Mouse (Mus musculus): ENCODE data around the gene Zfp715. TPM values are rescaled to one million over a fixed set of nuclear protein-coding genes. Genes with fewer than 3 reads are reported as not detected.
"Not testable (repeated sequence)": the region's sequence is repeated elsewhere in the genome, so short reads cannot be mapped to it uniquely, and the experiment has no call there.

Gene Zfp715
- polyA plus RNA-seq, 1 experiment: 4.6 TPM

DNA sequence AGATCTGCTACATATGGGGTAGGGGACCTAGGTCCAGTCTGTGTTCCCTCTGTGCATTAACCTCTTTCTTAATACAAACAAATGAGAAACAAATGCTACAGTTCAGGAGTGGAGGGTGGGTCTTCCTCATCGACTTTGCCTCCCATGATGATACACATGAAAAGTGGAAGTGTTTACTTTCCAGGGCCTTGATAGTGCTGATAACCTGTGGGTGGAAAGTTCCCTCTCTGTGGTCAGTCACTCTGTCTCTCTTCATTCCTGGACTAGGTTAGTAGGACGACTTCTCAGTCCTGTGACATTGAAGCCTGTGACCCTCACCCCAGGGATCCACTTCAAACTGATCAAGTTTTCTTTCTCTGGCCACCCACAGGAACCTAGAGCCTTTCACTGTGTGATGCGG, 38.1 kb upstream of the Zfp715 start, which contains the start of gene Siglecf:
TSS of gene Siglecf (plus strand) at position 188 of the 400 bp plus-strand sequence.
- Histone ChIP-seq H3K4me1 (ENCODE audit: control insufficient read depth, insufficient read depth, low read length) (no peaks in the 10 kb centered on the region), H3K4me3 (ENCODE audit: insufficient read depth, low read depth, low read length) (no peak within 1 kb of the TSS), H3K36me3 (ENCODE audit: control insufficient read depth, insufficient read depth, low read length) (no peaks in the 10 kb centered on the region), H3K27me3 (replicated peaks; ENCODE audit: control insufficient read depth, insufficient read depth, low read length) (no peaks in the 10 kb centered on the region; the same call in 1 of the 2 replicates), H3K27ac (ENCODE audit: insufficient read depth, low read depth, low read length) (no peak within 1 kb of the TSS)
- DNase-seq: no peak
- no peak for TF ChIP-seq POLR2A (IDR thresholded peaks at IDR 0.05; ENCODE audit: low read depth, low read length)
- TF ChIP-seq CTCF (conservative IDR thresholded peaks at IDR 0.05; ENCODE audit: insufficient read depth, insufficient read length, low read depth, low read length): no peak
- WGBS: 70% methylated on average over 3 of the region's 3 CpGs

DNA sequence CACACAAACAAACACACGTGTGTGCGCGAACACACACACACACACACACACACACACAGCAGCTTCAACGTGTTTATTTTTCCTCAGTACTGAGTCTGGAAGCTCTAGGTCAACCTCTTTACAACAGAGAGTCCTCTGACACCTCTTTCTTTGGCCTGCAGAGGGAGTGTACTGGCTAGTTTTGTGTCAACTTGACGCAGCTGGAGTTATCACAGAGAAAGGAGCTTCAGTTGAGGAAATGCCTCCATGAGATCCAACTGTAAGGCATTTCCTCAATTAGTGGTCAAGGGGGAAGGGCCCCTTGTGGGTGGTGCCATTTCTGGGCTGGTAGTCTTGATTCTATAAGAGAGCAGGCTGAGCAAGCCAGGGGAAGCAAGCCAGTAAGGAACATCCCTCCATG, 36.5 kb upstream of the Zfp715 start:
- WGBS: 71% methylated on average over 5 of the region's 5 CpGs
- H3K27me3 ChIP-seq (replicated peaks; ENCODE audit: control insufficient read depth, insufficient read depth, low read length); H3K4me3 ChIP-seq (ENCODE audit: insufficient read depth, low read depth, low read length); H3K36me3 ChIP-seq (ENCODE audit: control insufficient read depth, insufficient read depth, low read length); H3K27ac ChIP-seq (ENCODE audit: insufficient read depth, low read depth, low read length); H3K4me1 ChIP-seq (ENCODE audit: control insufficient read depth, insufficient read depth, low read length): not testable (repeated sequence)
- peak; percentile 36 for DNase-seq

DNA sequence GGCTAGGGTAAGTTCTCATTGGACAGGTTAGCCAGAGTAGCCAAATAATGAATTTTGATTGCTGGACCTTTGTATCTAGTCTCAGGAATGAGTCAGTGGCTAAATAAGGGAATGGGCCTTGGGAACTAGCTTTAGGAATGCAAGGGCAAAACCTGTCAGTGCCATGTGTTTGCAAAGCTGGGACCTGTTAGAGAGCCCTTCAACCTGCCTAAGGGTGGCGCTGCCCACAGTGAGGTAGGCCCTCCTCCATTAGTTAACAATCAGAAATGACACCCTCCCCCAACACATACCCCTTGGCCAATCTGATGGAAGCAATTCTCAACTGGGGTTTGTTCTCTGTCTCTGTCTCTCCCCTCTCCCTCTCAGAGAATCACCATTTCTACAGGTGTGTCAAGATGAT, 33.5 kb upstream of the Zfp715 start:
- TF ChIP-seq POLR2A (IDR thresholded peaks at IDR 0.05; ENCODE audit: low read depth, low read length) (no peak), CTCF (conservative IDR thresholded peaks at IDR 0.05; ENCODE audit: insufficient read depth, insufficient read length, low read depth, low read length) (no peak)
- H3K27ac ChIP-seq (ENCODE audit: insufficient read depth, low read depth, low read length): no peak overlapping the region
- no peak overlapping the region for H3K4me3 ChIP-seq (ENCODE audit: insufficient read depth, low read depth, low read length)
- H3K4me1 ChIP-seq (ENCODE audit: control insufficient read depth, insufficient read depth, low read length): no peaks in the 10 kb centered on the region
- no peaks in the 10 kb centered on the region for H3K27me3 ChIP-seq (replicated peaks; ENCODE audit: control insufficient read depth, insufficient read depth, low read length)
- 86% methylated on average over 1 of the region's 1 CpGs for WGBS
- DNase-seq: no peak
- no peaks in the 10 kb centered on the region for H3K36me3 ChIP-seq (ENCODE audit: control insufficient read depth, insufficient read depth, low read length)

DNA sequence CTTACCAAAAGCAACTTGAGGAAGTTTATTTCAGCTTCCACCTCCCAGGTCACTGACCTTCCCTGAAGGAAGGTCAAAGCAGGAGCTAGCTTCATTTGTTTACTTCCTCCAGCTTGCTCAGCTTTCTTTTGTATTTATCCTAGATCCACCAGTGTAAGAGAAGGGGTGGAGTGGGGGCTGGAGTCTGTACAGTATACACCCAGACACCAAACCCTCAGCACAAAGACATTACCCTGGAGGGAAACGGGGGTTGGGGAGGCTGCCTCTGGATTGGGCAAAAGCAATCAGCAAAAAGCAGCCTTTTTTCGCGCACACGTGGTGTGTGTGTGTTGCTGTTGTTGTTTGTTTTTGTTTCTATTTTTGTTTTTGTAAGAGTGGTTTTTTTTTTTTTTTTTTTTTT, 33.1 kb upstream of the Zfp715 start:
- H3K27ac ChIP-seq (ENCODE audit: insufficient read depth, low read depth, low read length): no peak overlapping the region
- 80% methylated on average over 4 of the region's 4 CpGs for WGBS
- no peaks in the 10 kb centered on the region for H3K27me3 ChIP-seq (replicated peaks; ENCODE audit: control insufficient read depth, insufficient read depth, low read length)
- TF ChIP-seq CTCF (conservative IDR thresholded peaks at IDR 0.05; ENCODE audit: insufficient read depth, insufficient read length, low read depth, low read length) (no peak), POLR2A (IDR thresholded peaks at IDR 0.05; ENCODE audit: low read depth, low read length) (no peak)
- no peaks in the 10 kb centered on the region for H3K4me1 ChIP-seq (ENCODE audit: control insufficient read depth, insufficient read depth, low read length)
- DNase-seq: no peak
- H3K4me3 ChIP-seq (ENCODE audit: insufficient read depth, low read depth, low read length): no peak overlapping the region
- no peaks in the 10 kb centered on the region for H3K36me3 ChIP-seq (ENCODE audit: control insufficient read depth, insufficient read depth, low read length)

DNA sequence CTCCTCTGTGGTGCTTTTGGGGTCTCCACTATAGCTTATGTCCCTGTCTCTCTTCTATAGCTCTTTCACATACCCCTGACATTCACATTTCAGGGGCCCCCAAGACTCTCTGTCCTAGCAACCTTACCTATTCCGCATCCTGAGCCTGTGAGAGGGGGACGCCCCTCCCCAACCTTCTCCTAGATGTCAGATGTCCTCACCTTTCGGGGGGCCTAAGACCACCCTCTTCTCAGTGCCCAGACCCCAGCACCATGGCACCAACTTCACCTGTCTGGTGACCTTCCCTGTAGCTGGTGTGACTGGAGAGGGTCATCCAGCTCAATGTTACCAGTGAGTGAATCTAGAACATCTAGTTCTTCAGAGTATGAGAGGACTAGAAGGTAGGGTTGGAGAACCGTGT, 31.4 kb upstream of the Zfp715 start:
- no peak for DNase-seq
- H3K27ac ChIP-seq (ENCODE audit: insufficient read depth, low read depth, low read length): no peak overlapping the region
- no peaks in the 10 kb centered on the region for H3K4me1 ChIP-seq (ENCODE audit: control insufficient read depth, insufficient read depth, low read length)
- TF ChIP-seq CTCF (conservative IDR thresholded peaks at IDR 0.05; ENCODE audit: insufficient read depth, insufficient read length, low read depth, low read length) (no peak), POLR2A (IDR thresholded peaks at IDR 0.05; ENCODE audit: low read depth, low read length) (no peak)
- H3K4me3 ChIP-seq (ENCODE audit: insufficient read depth, low read depth, low read length): no peak overlapping the region
- no peaks in the 10 kb centered on the region for H3K36me3 ChIP-seq (ENCODE audit: control insufficient read depth, insufficient read depth, low read length)
- WGBS: 84% methylated on average over 4 of the region's 4 CpGs
- H3K27me3 ChIP-seq (replicated peaks; ENCODE audit: control insufficient read depth, insufficient read depth, low read length): no peaks in the 10 kb centered on the region

DNA sequence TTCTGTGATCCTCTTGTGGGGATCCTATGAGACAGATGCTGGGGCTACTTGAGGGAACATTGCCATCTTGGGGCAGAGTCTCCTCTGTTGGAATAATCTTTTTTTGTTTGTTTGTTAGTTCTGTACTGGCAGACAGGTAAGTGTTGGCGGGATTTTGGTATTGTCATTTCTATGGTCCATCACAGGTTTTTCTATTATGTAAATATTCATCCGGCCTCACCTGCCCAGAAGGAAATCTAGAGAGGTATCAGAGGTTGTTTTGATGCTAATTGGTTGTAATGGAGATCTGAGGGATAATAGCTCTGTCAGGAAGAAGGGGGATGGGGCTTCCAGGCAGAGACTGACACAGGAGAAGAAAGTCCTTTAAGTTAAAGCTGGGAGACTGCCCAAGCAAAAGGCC, 30.9 kb upstream of the Zfp715 start:
- H3K27ac ChIP-seq (ENCODE audit: insufficient read depth, low read depth, low read length): no peak overlapping the region
- no peaks in the 10 kb centered on the region for H3K27me3 ChIP-seq (replicated peaks; ENCODE audit: control insufficient read depth, insufficient read depth, low read length)
- no peak for DNase-seq
- WGBS: 87% methylated on average over 2 of the region's 2 CpGs
- no peak for TF ChIP-seq CTCF (conservative IDR thresholded peaks at IDR 0.05; ENCODE audit: insufficient read depth, insufficient read length, low read depth, low read length)
- no peak for TF ChIP-seq POLR2A (IDR thresholded peaks at IDR 0.05; ENCODE audit: low read depth, low read length)
- H3K4me3 ChIP-seq (ENCODE audit: insufficient read depth, low read depth, low read length): no peak overlapping the region
- H3K4me1 ChIP-seq (ENCODE audit: control insufficient read depth, insufficient read depth, low read length): no peaks in the 10 kb centered on the region
- H3K36me3 ChIP-seq (ENCODE audit: control insufficient read depth, insufficient read depth, low read length): no peaks in the 10 kb centered on the region

DNA sequence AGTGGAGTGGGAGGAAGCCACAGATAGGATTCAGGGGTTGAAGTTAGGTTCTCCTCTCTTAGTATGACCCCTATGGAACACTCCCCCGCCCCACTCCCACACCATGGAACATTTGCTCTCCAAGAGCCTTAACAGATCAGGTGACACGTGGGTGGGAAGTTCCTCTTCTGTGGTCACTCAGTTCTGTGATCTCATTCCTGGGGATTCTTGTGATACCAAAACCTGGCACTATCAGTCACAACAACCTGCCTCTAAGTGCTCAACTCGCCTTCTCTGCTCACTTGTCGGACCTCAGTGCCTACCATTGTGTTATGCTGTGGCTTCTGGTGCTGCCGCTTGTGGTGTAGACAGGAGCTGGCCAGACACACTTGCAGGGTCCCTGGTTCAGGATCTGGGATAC, 30.1 kb upstream of the Zfp715 start:
- Histone ChIP-seq H3K27ac (ENCODE audit: insufficient read depth, low read depth, low read length) (no peak overlapping the region), H3K4me3 (ENCODE audit: insufficient read depth, low read depth, low read length) (no peak overlapping the region), H3K4me1 (ENCODE audit: control insufficient read depth, insufficient read depth, low read length) (no peaks in the 10 kb centered on the region), H3K36me3 (ENCODE audit: control insufficient read depth, insufficient read depth, low read length) (no peaks in the 10 kb centered on the region), H3K27me3 (replicated peaks; ENCODE audit: control insufficient read depth, insufficient read depth, low read length) (no peaks in the 10 kb centered on the region)
- WGBS: 43% methylated on average over 5 of the region's 5 CpGs
- DNase-seq: no peak
- TF ChIP-seq POLR2A (IDR thresholded peaks at IDR 0.05; ENCODE audit: low read depth, low read length) (no peak), CTCF (conservative IDR thresholded peaks at IDR 0.05; ENCODE audit: insufficient read depth, insufficient read length, low read depth, low read length) (no peak)

DNA sequence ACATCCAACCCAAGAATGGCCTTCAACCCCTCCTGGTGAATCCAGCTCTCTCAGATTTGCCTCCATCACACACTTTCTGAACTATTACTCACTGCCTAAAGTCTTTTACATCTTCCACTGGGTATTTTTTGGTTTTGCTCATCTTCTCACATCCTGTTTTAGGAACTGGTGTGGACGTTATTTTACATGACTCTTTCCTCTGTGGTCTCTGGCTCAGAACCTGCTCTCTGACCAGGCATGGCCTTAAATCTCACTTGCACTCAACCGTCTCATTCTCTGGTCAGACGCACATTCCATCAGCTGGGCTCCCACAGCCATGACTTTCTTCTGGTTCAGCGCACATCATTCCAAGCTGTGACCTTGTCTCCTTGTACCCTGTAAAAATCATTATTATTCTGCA, 27.7 kb upstream of the Zfp715 start:
- 35% methylated on average over 4 of the region's 4 CpGs for WGBS
- Histone ChIP-seq H3K4me1 (ENCODE audit: control insufficient read depth, insufficient read depth, low read length) (no peaks in the 10 kb centered on the region), H3K4me3 (ENCODE audit: insufficient read depth, low read depth, low read length) (no peak overlapping the region), H3K27ac (ENCODE audit: insufficient read depth, low read depth, low read length) (no peak overlapping the region), H3K27me3 (replicated peaks; ENCODE audit: control insufficient read depth, insufficient read depth, low read length) (no peaks in the 10 kb centered on the region), H3K36me3 (ENCODE audit: control insufficient read depth, insufficient read depth, low read length) (no peaks in the 10 kb centered on the region)
- DNase-seq: no peak
- no peak for TF ChIP-seq CTCF (conservative IDR thresholded peaks at IDR 0.05; ENCODE audit: insufficient read depth, insufficient read length, low read depth, low read length)
- no peak for TF ChIP-seq POLR2A (IDR thresholded peaks at IDR 0.05; ENCODE audit: low read depth, low read length)
